Mouse (Mus musculus) thymus, adult 2 months (tissue): Measurements from ENCODE around the gene Frmd8. TPM values are rescaled to one million over a fixed set of nuclear protein-coding genes. Genes with fewer than 3 reads are reported as not detected.

ENCODE experiments used
- DNase-seq: peaks from one replicate; pipeline ENCODE4 v3.0.0; 2021
- H3K27ac ChIP-seq: fragments of 200-500 bp; 2 replicates; pipeline ENCODE4 v1.5.1; 2012; ENCODE audit warnings: low read length, control low read depth; ENCODE audit not compliant: control insufficient read depth, insufficient read depth
- H3K27me3 ChIP-seq: fragments of 200-500 bp; 2 replicates; pipeline ENCODE4 v1.6.1; 2012; ENCODE audit warnings: mild to moderate bottlenecking, low read length, moderate library complexity, mixed read lengths; ENCODE audit not compliant: control insufficient read depth, insufficient read depth
- H3K36me3 ChIP-seq: fragments of 200-500 bp; 2 replicates; pipeline ENCODE4 v1.6.1; 2012; ENCODE audit warnings: mild to moderate bottlenecking, low read length, moderate library complexity; ENCODE audit not compliant: control insufficient read depth, insufficient read depth
- H3K4me1 ChIP-seq: fragments of 200-500 bp; replicated peaks from 2 replicates; pipeline ENCODE4 v1.6.1; 2012; ENCODE audit warnings: low read length; ENCODE audit not compliant: control insufficient read depth, insufficient read depth
- H3K4me3 ChIP-seq: fragments of 200-500 bp; 2 replicates; pipeline ENCODE4 v1.5.1; 2012; ENCODE audit warnings: mild to moderate bottlenecking, low read length, control low read depth, moderate library complexity; ENCODE audit not compliant: control insufficient read depth, insufficient read depth
- CTCF ChIP-seq: fragments of 200-500 bp; IDR thresholded peaks from 2 replicates; pipeline ENCODE4 v1.5.1; 2012; ENCODE audit warnings: mild to moderate bottlenecking, control low read depth, low read length, moderate library complexity, borderline replicate concordance; ENCODE audit not compliant: control insufficient read depth, poor library complexity, insufficient read depth; ENCODE audit errors: extremely low read depth
- POLR2A ChIP-seq: fragments of 200-500 bp; IDR thresholded peaks from 2 replicates; pipeline ENCODE4 v1.6.1; 2012; ENCODE audit warnings: mild to moderate bottlenecking, low read length, control low read depth, moderate library complexity; ENCODE audit not compliant: control insufficient read depth, poor library complexity, insufficient read depth; ENCODE audit errors: extremely low read depth
- WGBS: fragments of 180-500 bp; shearing (Covaris S2); methylation state at CpG from one replicate; pipeline ENCODE4 v1.1.7; 2018; 5-methylcytosine and 5-hydroxymethylcytosine counted together
- polyA plus RNA-seq: library from polyadenylated mRNA; depleted of rRNA; stranded (reverse); fragments of >200 nt; gene quantifications from 2 replicates; pipeline ENCODE4 v1.2.3, GENCODE M21; 2012

Gene Frmd8
- polyA plus RNA-seq, 1 experiment: 121 TPM

GRCm38 (mm10) chr19:5811771-5812504, 63.1 kb downstream of the Frmd8 start:
- Histone ChIP-seq H3K4me3 (no peak overlapping the region), H3K27ac (no peak overlapping the region), H3K27me3 (no peaks in the 10 kb centered on the region), H3K4me1 (peaks cover 33% of the 10 kb centered on the region), H3K36me3 (no peaks in the 10 kb centered on the region)
- 92% methylated on average over 7 of the region's 7 CpGs for WGBS
- TF ChIP-seq POLR2A (no peak), CTCF (no peak)
- no peak for DNase-seq

- WGBS: 94% methylated on average over 9 of the region's 9 CpGs
- H3K4me1 ChIP-seq: peaks cover 35% of the 10 kb centered on the region
- no peak overlapping the region for H3K27ac ChIP-seq
- H3K27me3 ChIP-seq: no peaks in the 10 kb centered on the region
- no peaks in the 10 kb centered on the region for H3K36me3 ChIP-seq
- no peak overlapping the region for H3K4me3 ChIP-seq
- DNase-seq: no peak
- no peak for TF ChIP-seq POLR2A
- no peak for TF ChIP-seq CTCF
These were observed 64.1 kb downstream of the Frmd8 start for GRCm38 (mm10) chr19:5810840-5811563.

- peaks cover 35% of the 10 kb centered on the region for H3K4me1 ChIP-seq
- no peak overlapping the region for H3K4me3 ChIP-seq
- H3K36me3 ChIP-seq: no peaks in the 10 kb centered on the region
- no peaks in the 10 kb centered on the region for H3K27me3 ChIP-seq
- TF ChIP-seq POLR2A: no peak
- DNase-seq: no peak
- H3K27ac ChIP-seq: no peak overlapping the region
- WGBS: 79% methylated on average over 11 of the region's 11 CpGs
These were observed 64.8 kb downstream of the Frmd8 start for GRCm38 (mm10) chr19:5810103-5810839.

- WGBS: 94% methylated on average over 7 of the region's 7 CpGs
- TF ChIP-seq CTCF: no peak
- no peaks in the 10 kb centered on the region for H3K27me3 ChIP-seq
- peaks cover 41% of the 10 kb centered on the region for H3K4me1 ChIP-seq
- H3K36me3 ChIP-seq: no peaks in the 10 kb centered on the region
- no peak for DNase-seq
- no peak overlapping the region for H3K27ac ChIP-seq
- no peak overlapping the region for H3K4me3 ChIP-seq
These were observed 65.4 kb downstream of the Frmd8 start for GRCm38 (mm10) chr19:5809712-5810089.

- no peak for DNase-seq
- H3K4me1 ChIP-seq: peaks cover 42% of the 10 kb centered on the region
- TF ChIP-seq CTCF (no peak), POLR2A (no peak)
- no peak overlapping the region for H3K4me3 ChIP-seq
- H3K36me3 ChIP-seq: no peaks in the 10 kb centered on the region
- no peak overlapping the region for H3K27ac ChIP-seq
- no peaks in the 10 kb centered on the region for H3K27me3 ChIP-seq
- 92% methylated on average over 14 of the region's 14 CpGs for WGBS
These were observed 65.9 kb downstream of the Frmd8 start for GRCm38 (mm10) chr19:5808955-5809711.

GRCm38 (mm10) chr19:5807740-5808139, 67.3 kb downstream of the Frmd8 start:
- no peak for DNase-seq
- H3K4me1 ChIP-seq: peaks cover 37% of the 10 kb centered on the region
- no peak overlapping the region for H3K4me3 ChIP-seq
- H3K27ac ChIP-seq: no peak overlapping the region
- 79% methylated on average over 3 of the region's 3 CpGs for WGBS
- TF ChIP-seq CTCF (no peak), POLR2A (no peak)
- no peaks in the 10 kb centered on the region for H3K27me3 ChIP-seq
- no peaks in the 10 kb centered on the region for H3K36me3 ChIP-seq

GRCm38 (mm10) chr19:5806809-5807205, 68.3 kb downstream of the Frmd8 start:
- 15% methylated on average over 6 of the region's 6 CpGs for WGBS
- Histone ChIP-seq H3K27me3 (no peaks in the 10 kb centered on the region), H3K36me3 (no peaks in the 10 kb centered on the region), H3K4me3 (no peak overlapping the region), H3K27ac (peak overlapping the region; percentile 86), H3K4me1 (peaks cover 37% of the 10 kb centered on the region)
- no peak for DNase-seq
- TF ChIP-seq POLR2A (no peak), CTCF (no peak)
